Mouse (Mus musculus): ENCODE results near the gene Phtf2. TPM values are rescaled to one million over a fixed set of nuclear protein-coding genes. Genes with fewer than 3 reads are reported as not detected.

The Phtf2 gene
- polyA plus RNA-seq, 1 experiment = 2.7 TPM

- no peaks in the 10 kb centered on the region for H3K4me1 ChIP-seq (ENCODE audit: control insufficient read depth, insufficient read depth, low read length)
- H3K27me3 ChIP-seq (ENCODE audit: control insufficient read depth, insufficient read depth, low read length) = no peaks in the 10 kb centered on the region
- no peak overlapping the region for H3K27ac ChIP-seq (ENCODE audit: control insufficient read depth, insufficient read depth, low read depth, low read length)
- no peaks in the 10 kb centered on the region for H3K36me3 ChIP-seq (ENCODE audit: control insufficient read depth, insufficient read depth, low read length)
- no peak overlapping the region for H3K4me3 ChIP-seq (ENCODE audit: control insufficient read depth, low read depth, low read length)
- no peak for TF ChIP-seq POLR2A (IDR thresholded peaks at IDR 0.05; ENCODE audit: control insufficient read depth, low read depth, low read length)
Measured at GRCm38 (mm10) chr5:20864216-20864969, 17.5 kb downstream of the Phtf2 start.

- Histone ChIP-seq H3K4me3 (ENCODE audit: control insufficient read depth, low read depth, low read length) (no peak overlapping the region), H3K27me3 (ENCODE audit: control insufficient read depth, insufficient read depth, low read length) (no peaks in the 10 kb centered on the region), H3K27ac (ENCODE audit: control insufficient read depth, insufficient read depth, low read depth, low read length) (no peak overlapping the region), H3K4me1 (ENCODE audit: control insufficient read depth, insufficient read depth, low read length) (no peaks in the 10 kb centered on the region), H3K36me3 (ENCODE audit: control insufficient read depth, insufficient read depth, low read length) (no peaks in the 10 kb centered on the region)
- no peak for TF ChIP-seq CTCF (IDR thresholded peaks at IDR 0.05; ENCODE audit: control insufficient read depth, insufficient read depth, insufficient replicate concordance, low read depth, low read length)
- TF ChIP-seq POLR2A (IDR thresholded peaks at IDR 0.05; ENCODE audit: control insufficient read depth, low read depth, low read length) = no peak
Measured at GRCm38 (mm10) chr5:20861901-20862300, 20.0 kb downstream of the Phtf2 start.

- Histone ChIP-seq H3K36me3 (ENCODE audit: control insufficient read depth, insufficient read depth, low read length) (no peaks in the 10 kb centered on the region), H3K4me3 (ENCODE audit: control insufficient read depth, low read depth, low read length) (no peak overlapping the region), H3K4me1 (ENCODE audit: control insufficient read depth, insufficient read depth, low read length) (no peaks in the 10 kb centered on the region), H3K27me3 (ENCODE audit: control insufficient read depth, insufficient read depth, low read length) (no peaks in the 10 kb centered on the region), H3K27ac (ENCODE audit: control insufficient read depth, insufficient read depth, low read depth, low read length) (no peak overlapping the region)
- TF ChIP-seq CTCF (IDR thresholded peaks at IDR 0.05; ENCODE audit: control insufficient read depth, insufficient read depth, insufficient replicate concordance, low read depth, low read length) = no peak
- TF ChIP-seq POLR2A (IDR thresholded peaks at IDR 0.05; ENCODE audit: control insufficient read depth, low read depth, low read length) = no peak
Measured at GRCm38 (mm10) chr5:20860565-20860964, 21.4 kb downstream of the Phtf2 start.

GRCm38 (mm10) chr5:20858404-20858803, 23.5 kb downstream of the Phtf2 start:
- TF ChIP-seq CTCF (IDR thresholded peaks at IDR 0.05; ENCODE audit: control insufficient read depth, insufficient read depth, insufficient replicate concordance, low read depth, low read length) (no peak), POLR2A (IDR thresholded peaks at IDR 0.05; ENCODE audit: control insufficient read depth, low read depth, low read length) (no peak)
- H3K27ac ChIP-seq (ENCODE audit: control insufficient read depth, insufficient read depth, low read depth, low read length) = no peak overlapping the region
- H3K27me3 ChIP-seq (ENCODE audit: control insufficient read depth, insufficient read depth, low read length) = no peaks in the 10 kb centered on the region
- H3K36me3 ChIP-seq (ENCODE audit: control insufficient read depth, insufficient read depth, low read length) = no peaks in the 10 kb centered on the region
- no peak overlapping the region for H3K4me3 ChIP-seq (ENCODE audit: control insufficient read depth, low read depth, low read length)
- no peaks in the 10 kb centered on the region for H3K4me1 ChIP-seq (ENCODE audit: control insufficient read depth, insufficient read depth, low read length)

GRCm38 (mm10) chr5:20855066-20855465, 26.9 kb downstream of the Phtf2 start:
- H3K27me3 ChIP-seq (ENCODE audit: control insufficient read depth, insufficient read depth, low read length) = no peaks in the 10 kb centered on the region
- H3K36me3 ChIP-seq (ENCODE audit: control insufficient read depth, insufficient read depth, low read length) = no peaks in the 10 kb centered on the region
- no peak overlapping the region for H3K4me3 ChIP-seq (ENCODE audit: control insufficient read depth, low read depth, low read length)
- no peak for TF ChIP-seq POLR2A (IDR thresholded peaks at IDR 0.05; ENCODE audit: control insufficient read depth, low read depth, low read length)
- no peak for TF ChIP-seq CTCF (IDR thresholded peaks at IDR 0.05; ENCODE audit: control insufficient read depth, insufficient read depth, insufficient replicate concordance, low read depth, low read length)
- no peak overlapping the region for H3K27ac ChIP-seq (ENCODE audit: control insufficient read depth, insufficient read depth, low read depth, low read length)
- H3K4me1 ChIP-seq (ENCODE audit: control insufficient read depth, insufficient read depth, low read length) = no peaks in the 10 kb centered on the region

GRCm38 (mm10) chr5:20847010-20847409, 34.9 kb downstream of the Phtf2 start:
- Histone ChIP-seq H3K36me3 (ENCODE audit: control insufficient read depth, insufficient read depth, low read length) (no peaks in the 10 kb centered on the region), H3K4me3 (ENCODE audit: control insufficient read depth, low read depth, low read length) (no peak overlapping the region), H3K27me3 (ENCODE audit: control insufficient read depth, insufficient read depth, low read length) (no peaks in the 10 kb centered on the region), H3K4me1 (ENCODE audit: control insufficient read depth, insufficient read depth, low read length) (no peaks in the 10 kb centered on the region), H3K27ac (ENCODE audit: control insufficient read depth, insufficient read depth, low read depth, low read length) (no peak overlapping the region)
- TF ChIP-seq CTCF (IDR thresholded peaks at IDR 0.05; ENCODE audit: control insufficient read depth, insufficient read depth, insufficient replicate concordance, low read depth, low read length) (no peak), POLR2A (IDR thresholded peaks at IDR 0.05; ENCODE audit: control insufficient read depth, low read depth, low read length) (no peak)

- TF ChIP-seq CTCF (IDR thresholded peaks at IDR 0.05; ENCODE audit: control insufficient read depth, insufficient read depth, insufficient replicate concordance, low read depth, low read length) = no peak
- TF ChIP-seq POLR2A (IDR thresholded peaks at IDR 0.05; ENCODE audit: control insufficient read depth, low read depth, low read length) = no peak
- no peaks in the 10 kb centered on the region for H3K36me3 ChIP-seq (ENCODE audit: control insufficient read depth, insufficient read depth, low read length)
- no peak overlapping the region for H3K4me3 ChIP-seq (ENCODE audit: control insufficient read depth, low read depth, low read length)
- H3K27ac ChIP-seq (ENCODE audit: control insufficient read depth, insufficient read depth, low read depth, low read length) = no peak overlapping the region
- no peaks in the 10 kb centered on the region for H3K27me3 ChIP-seq (ENCODE audit: control insufficient read depth, insufficient read depth, low read length)
- H3K4me1 ChIP-seq (ENCODE audit: control insufficient read depth, insufficient read depth, low read length) = no peaks in the 10 kb centered on the region
Measured at GRCm38 (mm10) chr5:20843816-20844215, 38.1 kb downstream of the Phtf2 start.

Data from testis, adult 2 months (tissue).